Mouse (Mus musculus) urinary bladder, adult 18-20 months (tissue): ENCODE measurements around the gene Phex.
A peak's percentile ranks its signal among the peaks of the same experiment; 100 is the strongest.

Experiments used
- DNase-seq, 2 experiments: peaks; one replicate each; pipeline ENCODE4 v3.0.0; 2022; ENCODE audit warnings: low spot score in 2 of 2, mixed read lengths in 2 of 2

The Phex gene

DNA sequence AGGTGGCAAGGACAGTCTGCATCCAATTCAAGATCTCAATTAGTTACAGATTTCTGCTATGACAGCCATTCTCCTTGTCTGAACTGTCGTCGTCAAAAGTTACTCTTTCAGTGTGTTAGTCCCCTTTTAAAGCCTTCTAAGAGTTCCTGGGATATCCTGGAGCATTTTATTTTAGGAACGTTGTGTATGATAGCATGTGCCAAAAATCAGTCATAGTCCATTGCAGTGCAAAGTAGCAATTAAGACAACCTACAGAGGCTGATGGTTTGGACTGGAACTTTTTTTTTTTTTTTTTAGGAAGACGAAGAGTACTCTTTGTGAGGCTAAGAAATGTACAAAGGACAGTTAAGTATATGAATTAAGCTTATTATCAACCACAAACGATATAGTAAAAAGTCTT lies at the start of gene Phex:
Phex (minus strand) TSS at position 101 of the 400 bp plus-strand sequence.
- DNase-seq: no peak

DNA sequence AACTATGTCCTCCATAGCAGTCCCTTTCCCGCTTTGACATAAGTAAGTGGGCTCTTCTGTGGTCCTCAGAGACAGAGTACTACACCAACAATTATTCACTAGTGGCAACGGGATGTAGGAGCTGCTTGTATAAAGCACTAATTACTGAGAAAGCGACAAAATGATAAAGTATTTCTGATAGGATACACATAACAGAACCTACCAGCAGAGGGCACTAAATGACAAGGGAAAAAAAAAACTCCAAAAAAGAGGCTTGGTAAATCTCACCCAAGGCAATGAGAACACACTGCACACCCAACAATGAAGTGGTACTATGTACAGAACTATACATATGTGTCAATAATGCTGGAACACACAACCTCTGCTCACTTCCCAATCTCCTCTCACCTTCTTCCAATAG lies 47.6 kb upstream of the Phex start:
- no peak for DNase-seq

DNA sequence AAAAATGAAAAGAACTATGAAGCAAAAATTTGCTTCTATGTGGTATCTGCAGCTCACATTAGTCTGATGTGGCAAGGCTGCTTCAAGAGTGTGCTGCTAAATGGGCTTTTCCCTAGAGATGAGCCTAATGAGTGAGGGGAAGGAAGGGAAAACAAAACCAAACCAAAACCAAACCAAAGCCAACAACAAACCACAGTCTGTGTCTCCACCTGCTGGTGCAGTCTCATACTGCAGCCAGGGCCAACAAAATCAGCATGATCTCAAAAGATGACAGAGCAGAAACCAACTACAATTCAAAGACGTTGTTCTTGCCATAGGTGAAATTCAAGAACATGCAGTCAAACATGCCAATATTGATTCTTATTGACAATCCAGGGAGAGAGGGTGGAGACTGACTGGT lies 39.3 kb upstream of the Phex start:
- DNase-seq: peak; percentile 2 to 12

DNA sequence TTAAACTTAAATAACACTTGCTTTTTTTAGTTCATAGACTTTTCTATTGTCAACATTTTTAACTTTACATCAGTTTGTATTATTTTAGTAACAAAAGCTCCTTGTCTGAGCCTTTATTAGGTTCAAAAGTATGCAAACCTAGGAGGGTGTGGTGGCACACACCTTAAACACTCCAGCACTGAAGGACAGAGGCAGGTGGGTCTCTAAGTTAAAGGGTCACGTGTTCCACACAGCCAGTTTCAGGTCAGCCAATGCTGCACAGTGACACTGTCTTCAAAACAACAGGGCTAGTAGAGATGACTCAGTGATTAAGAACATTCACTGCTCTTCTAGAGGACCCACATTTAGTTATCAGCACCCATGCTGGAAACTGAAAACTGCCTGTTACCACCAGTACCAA lies 33.9 kb upstream of the Phex start:
- DNase-seq: no peak

DNA sequence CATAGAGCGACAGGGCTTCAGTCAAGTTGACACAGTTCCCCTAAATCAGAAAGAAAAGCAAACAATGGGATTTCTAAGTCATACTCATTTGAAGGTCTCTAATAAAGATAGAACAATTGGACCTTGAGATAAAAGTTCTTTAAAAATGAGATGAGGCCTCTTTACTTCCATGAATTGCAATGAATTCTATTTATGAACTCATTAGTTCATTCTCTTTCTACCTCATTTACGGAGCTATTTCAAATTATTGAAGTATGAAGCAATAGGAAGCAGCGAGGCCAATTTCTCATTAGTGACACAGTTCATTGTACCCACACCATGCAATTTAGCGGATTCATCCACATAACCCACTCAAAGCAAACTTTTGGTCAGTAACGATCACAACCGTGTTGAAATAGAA lies 32.3 kb upstream of the Phex start:
- DNase-seq: no peak

DNA sequence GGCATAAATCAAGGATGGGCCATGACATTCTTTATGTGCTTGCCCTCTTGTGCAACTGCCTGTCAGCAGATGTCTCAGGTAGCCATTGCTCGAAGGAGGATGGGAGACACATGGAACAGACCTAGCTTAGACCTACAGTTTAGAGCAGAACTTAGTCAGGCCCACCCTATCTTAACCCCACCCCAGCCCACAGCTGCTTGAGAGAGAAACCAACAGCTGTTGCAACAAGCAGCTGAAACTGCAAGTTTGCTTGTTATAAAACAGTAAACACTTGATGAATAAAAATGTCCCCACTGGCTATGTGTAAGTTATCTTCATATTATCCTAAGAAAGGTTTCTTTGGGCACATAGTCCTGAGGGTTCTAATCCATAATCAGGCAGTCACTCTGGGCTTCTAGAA lies 19.7 kb upstream of the Phex start:
- no peak for DNase-seq

DNA sequence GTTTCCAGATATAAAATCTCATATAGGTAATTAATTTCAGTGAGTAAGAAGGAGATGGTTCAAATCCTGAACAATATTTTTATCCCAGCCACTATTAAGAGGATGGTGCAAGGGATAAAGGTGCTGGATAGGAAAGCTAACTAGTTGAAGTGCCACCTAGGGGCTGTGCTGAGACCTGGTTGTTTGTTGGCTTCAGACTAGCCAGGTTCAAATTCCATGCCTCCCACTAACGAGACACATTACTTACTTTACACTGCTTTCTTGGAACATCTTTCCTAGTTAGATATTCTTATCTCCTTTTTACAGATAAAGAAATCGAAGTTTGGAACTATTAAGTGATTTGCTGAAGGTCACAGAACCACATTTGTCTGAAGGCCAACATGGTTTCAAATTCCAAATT lies 4.3 kb upstream of the Phex start:
- no peak for DNase-seq

DNA sequence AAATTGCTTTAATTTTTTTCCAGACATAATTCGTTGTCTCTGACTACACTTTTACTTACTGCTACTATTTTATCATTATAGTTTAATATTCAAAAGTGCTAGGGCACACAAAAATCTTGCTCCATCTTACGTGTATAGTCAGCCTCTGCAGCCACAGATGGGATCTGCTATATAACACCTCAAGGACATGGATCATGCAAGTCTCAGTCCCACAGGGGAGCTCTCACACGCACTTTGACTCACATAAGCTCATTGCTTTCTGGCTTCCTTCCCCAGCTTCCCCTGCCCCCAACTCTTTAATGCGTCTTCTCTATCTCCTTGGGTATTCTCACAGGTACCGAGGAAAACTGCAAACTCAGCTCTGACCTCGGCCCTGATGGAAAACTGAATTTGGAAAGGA lies 10.2 kb downstream of the Phex start:
- DNase-seq: no peak

DNA sequence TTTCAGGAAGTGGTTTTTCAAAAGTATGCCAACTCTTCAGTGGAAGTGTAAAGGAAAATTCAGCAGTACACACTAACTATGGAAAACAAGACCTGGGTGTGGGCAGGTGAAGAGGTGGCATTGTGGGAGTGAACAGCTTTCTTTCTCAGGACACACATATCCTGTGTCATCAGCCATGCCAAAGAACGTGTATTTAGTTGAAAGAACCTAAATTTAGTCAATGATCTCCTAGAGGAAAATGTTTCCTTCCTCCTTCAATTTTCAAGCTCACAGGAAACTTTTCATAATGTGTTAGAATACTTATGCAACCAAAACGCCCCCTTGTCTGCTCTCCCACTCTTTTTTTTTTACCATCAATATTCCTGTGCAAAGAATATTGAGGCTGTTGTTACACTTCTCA lies 23.9 kb downstream of the Phex start:
- DNase-seq: no peak

DNA sequence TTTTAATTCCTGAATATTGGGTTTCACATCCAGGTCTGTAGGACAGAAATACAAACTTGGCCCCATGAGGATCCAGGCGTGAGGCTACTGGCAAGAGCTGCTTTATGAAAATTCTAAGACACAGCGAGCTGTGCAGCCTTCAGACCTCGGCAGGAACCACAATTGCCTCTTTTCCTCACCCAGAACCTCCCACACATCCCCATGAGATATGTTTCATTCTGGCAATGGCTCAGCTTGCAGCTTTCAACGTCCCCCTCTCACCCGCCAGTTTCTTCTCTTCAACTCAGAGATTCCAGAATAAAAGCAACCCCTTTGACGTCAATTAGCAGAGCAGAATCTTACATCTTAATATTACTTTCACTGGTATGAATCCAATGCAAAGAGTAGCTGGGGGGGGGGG lies 25.0 kb downstream of the Phex start:
- DNase-seq: no peak

DNA sequence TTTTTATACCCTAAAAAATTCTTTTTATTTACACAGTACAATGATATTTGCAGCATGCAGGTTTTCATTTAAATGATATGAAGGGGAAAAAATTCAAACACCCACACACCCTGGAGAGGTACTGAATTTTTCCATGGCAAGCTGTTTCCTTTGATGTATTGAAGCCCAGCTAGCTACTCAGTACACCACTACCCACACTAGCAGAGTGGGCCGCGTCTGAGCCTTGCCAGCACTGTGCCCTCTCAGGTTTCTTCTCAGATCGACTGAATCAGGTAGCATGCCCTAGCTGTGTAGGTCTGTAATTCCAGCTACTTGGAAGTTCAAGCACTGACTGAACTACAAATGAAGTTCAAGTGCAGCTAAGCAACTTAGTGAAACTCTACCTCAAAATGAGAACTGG lies 26.7 kb downstream of the Phex start:
- no peak for DNase-seq

DNA sequence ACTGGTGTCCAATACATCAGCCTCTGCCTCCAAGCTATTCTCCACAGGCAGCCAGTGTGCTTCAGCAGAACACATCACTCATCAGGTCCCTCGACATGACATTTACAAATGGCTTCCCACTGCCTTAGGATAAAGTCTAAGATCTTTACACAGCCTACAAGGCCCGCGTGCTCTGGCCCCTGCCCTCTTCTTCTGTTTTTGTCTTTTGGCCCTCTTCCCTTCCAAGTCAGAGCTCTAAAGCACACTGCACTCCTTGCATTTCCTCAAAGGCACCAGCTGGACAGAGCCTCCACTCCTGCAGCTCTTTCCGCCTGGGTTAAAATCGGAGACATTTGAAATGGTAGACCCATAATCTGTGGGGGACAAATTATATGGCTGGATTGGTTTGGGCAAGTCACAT lies 28.1 kb downstream of the Phex start:
- DNase-seq: no peak

DNA sequence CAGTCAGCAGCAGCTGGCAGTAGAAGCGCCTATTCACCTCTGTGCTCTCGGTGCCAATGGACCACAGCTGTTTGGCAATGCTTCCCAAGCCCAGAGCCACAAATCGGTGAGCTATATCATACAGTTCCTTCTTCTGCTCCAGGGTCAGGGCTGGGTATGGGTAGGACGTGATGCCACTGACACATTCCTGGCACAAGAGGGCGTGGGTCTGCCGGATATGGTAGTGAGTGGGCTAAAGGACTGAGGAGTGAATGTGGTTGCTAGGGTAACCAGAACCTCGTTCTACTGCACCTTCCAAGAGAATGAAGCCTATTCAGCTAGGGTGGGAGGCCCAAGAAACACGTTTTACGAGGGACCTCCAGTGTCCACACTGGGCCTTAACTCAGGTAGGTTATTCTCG lies 36.3 kb downstream of the Phex start:
- no peak for DNase-seq

DNA sequence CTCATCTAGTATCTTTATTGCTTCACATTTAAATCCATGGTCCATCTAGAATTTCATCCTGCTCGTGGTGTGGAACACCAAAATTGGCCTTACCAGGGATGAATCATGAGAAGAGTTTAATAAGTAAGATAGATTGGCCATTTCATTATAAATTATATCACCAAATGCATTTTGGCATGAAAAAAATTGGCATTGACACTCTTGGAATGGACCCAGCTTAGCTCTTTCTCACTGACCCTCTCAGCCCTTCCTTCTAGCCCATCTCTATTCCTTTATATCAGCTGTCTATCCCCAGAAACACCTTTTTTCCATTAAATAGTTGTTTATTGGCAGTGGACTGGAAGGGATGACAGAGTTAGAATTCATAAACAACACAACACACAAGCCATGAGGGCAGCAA lies 37.7 kb downstream of the Phex start:
- no peak for DNase-seq

DNA sequence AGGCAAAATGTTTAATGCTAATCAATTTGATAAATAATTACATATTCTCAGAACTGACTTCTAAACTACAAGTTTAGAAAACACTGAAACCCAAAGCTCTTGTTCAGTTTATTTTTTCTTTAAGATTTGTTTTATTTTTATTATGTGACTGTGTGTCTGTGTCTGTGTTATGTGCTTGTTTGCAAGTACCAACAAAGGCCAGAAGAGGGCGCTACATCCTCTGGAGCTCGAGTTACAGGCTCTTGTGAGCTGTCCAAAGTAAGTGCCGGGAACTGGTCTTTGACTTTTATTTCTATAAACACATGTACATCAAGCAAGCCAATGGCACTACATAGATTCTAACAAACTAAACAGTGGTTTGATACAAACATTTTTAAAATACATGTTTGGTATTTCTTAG lies 41.2 kb downstream of the Phex start:
- no peak for DNase-seq

DNA sequence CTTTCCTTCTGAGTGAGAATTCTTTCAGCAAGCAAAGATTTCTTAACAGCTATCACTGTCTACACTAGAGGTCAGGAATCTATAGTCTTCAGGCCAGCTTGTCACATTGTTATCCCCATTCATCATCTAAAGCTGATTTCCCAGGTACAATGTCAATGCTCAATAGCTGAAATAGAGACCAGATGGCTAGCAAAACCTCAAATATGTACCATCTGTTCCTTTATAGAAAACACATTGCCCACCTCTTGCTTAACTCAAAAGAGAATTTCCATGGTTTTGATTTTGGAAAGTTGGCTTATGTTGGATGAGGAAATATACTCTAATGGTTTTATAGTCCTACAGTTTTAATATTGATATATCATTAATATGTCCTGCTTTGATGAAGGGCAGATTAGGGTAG lies 45.9 kb downstream of the Phex start:
- no peak for DNase-seq

DNA sequence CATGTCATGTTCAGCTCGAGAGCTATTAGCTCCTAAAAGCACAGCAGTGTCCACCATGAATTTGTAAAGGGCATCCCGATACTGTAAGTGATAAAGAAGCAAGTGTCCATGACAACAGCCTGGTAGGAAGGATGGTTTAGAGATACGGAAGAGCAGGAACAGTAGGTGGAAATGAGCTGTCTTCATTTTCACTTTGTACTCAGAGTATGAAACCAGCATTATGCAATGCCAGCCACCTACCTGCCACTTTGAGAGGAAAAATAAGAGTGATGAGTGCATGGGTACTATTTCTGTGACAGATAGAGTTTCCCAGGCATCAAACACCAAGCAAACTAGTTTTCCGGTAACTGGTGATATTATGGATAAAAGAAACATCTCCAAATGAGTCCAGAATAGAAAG lies 59.6 kb downstream of the Phex start:
- DNase-seq: no peak

DNA sequence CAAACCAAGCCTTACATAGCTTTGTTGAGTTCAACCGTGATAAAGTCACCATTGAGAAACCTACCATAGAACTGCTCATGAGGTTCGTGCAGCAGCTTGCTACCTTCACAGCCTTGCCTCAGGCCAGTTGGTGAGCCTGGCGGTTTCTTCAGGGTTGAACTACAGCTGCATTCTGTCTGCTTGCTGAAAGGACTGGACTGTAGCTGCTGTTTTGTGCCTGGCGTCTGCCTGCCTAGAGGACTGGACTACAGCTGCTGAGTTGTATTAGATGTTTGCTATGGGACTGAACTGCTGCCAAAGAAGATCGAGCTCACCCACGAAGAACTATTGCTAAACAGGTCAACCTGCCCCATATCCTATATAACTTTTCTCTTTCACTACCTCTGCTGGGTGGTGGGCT lies 68.9 kb downstream of the Phex start:
- DNase-seq: no peak

DNA sequence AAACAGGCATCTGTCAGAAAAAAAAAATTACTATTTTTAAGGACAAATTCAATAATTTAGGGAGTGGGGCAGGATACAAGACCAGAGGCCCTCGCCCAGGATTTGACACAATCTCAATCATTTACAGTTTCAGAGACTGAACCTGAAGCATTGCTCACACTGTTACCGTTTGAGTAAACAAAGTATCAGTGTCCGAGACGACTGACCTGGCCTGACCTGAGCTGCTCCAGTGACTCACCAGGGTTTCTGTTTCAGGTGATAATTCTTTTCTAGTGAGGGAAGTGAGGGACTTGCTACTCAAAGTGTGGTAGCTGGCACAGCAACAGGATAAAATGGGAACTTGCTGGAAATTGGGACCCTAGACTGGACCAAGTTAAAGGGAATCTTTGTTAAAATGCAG lies 80.4 kb downstream of the Phex start:
- DNase-seq: no peak

DNA sequence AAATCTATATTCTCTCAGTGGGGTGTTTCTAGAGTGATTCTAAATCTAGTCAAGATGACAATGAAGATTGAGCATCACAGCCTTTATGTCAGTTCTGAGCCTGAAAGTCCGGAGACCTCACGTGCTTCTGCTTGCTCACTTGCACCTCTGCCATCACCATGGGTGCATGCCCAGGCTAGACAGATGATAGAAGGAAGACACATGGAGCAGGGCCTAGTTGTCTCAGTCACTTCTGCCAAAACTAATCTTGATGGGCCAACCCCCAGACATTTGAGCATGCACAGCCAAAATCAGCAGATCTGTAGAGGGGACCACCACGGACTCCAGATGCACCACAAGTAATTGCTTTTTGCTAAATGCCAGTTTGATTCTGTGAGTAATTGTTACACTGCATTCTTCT lies 85.3 kb downstream of the Phex start:
- DNase-seq: no peak

DNA sequence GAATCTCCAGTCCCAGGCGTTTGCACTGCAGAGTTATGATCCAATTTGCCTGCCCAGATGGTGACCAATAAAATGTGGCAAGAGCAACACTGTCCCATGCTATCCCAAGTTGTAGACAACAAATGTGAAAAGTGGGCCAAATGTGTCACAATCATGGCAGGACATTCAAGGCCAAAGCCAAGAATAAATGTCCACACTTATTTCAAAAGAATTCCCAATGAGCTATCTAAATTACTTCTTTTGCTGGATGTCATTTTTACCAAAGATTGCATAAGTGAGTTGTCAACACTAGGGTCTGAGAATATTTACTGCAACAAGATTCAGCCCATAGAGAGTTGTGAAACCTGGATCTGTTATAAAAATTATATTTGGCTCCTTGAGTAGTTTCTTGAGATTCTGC lies 86.7 kb downstream of the Phex start:
- no peak for DNase-seq

DNA sequence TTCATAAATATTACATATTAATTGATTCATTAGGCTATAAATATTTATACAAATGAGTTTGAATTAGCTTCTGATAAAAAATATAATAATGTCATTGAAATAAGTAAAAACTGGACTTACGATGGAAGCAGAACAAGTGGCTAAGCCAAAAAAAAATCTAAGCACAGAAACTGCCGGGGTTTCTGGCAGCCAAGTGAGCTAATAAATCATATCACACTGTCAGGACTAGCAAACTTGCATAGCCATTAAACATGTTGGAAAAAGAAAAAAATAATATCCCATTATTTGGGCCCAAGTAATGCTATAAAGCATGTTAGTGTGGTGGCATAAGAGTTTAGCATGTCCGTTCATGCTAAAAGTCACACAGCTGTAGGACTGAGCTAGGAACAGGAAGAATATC lies 87.4 kb downstream of the Phex start:
- no peak for DNase-seq

DNA sequence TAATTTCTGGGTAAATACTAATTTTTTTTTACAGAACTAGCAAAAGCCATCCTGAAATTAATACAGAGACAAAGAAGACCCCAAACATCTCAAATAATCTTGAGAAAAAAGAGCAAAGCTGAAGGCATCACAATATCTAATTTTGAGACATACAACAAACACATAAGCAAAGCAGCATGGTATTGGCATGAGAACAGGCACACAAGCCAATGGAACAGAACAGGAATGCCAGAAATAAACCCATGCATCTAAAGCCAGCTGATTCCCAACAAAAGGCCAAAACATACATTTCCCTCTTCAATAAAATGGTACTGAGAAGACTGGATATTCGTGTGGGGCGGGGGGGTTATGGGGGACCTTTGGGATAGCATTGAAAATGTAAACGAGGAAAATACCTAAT lies 90.7 kb downstream of the Phex start:
- no peak for DNase-seq

DNA sequence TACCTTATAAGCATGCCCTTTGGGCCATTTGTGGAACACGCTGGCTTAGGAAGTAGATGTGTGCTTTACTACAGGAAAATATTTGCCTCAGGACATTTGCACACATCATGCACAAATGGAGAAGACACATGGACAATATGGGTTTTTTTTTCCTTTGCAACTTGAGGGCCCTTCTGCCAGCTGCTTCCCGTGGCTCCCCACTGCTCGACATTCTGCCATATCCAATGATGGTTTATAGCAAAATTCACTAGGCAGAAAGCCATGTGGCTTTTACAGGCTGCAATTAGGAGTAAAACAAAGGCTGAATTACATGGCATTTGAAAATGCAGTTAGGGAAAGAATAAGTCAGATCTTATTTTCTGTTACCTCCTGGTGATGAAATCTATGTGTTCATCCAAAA lies 104.8 kb downstream of the Phex start:
- DNase-seq: no peak

DNA sequence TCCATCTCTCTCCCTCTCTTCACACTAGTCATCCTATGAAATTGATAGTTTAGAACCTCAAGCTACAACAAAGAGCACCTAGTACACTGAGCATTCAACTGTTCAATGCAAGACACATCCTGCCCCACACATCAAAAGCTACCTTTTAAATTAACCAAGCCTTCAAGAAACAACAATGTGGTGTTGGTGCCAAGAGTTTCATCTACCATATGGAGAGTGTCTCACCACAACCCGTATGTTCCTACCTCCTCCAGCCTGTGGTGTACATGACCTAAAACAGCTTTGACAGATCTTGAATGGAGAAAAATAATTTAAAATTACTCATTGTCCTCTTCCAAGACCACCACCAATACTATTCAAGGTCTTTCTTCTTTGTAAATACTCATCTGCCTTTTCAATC lies 106.9 kb downstream of the Phex start:
- DNase-seq: no peak
